Mouse (Mus musculus): ENCODE results near the gene Smarca2.

GRCm38 (mm10) chr19:26756399-26756798 is 151.5 kb downstream of the Smarca2 start:
- no peak for TF ChIP-seq POLR2A (IDR thresholded peaks at IDR 0.05; ENCODE audit: insufficient read length, low read depth)
- TF ChIP-seq CEBPB (IDR thresholded peaks at IDR 0.05; ENCODE audit: insufficient read depth, poor library complexity, severe bottlenecking) = no peak
- no peak for TF ChIP-seq TCF3 (IDR thresholded peaks at IDR 0.05; ENCODE audit: insufficient read length, low read depth)
- no peak for TF ChIP-seq MYOG (IDR thresholded peaks at IDR 0.05; ENCODE audit: control insufficient read depth in 1 of 3, insufficient read depth in 1 of 3, insufficient read length in 2 of 3, low read depth in 2 of 3)
- TF ChIP-seq POLR2AphosphoS2 (IDR thresholded peaks at IDR 0.05; ENCODE audit: insufficient read length, low read depth) = no peak
- no peak for TF ChIP-seq USF1 (IDR thresholded peaks at IDR 0.05; ENCODE audit: low read depth)
- no peak for TF ChIP-seq E2F4 (IDR thresholded peaks at IDR 0.05; ENCODE audit: insufficient read depth)
- no peak for TF ChIP-seq TCF12 (IDR thresholded peaks at IDR 0.05; ENCODE audit: insufficient read depth, poor library complexity, severe bottlenecking)
- no peak for TF ChIP-seq MAX (IDR thresholded peaks at IDR 0.05; ENCODE audit: low read depth)
- no peak for TF ChIP-seq REST (IDR thresholded peaks at IDR 0.05; ENCODE audit: insufficient read depth, insufficient read length)

Data from myocyte (in vitro differentiated cells).